Mouse (Mus musculus) small intestine, adult 2 months (tissue): ENCODE measurements at regions not wholly inside any gene's neighbourhood (a gene's known extent, or its start where the extent isn't known, plus 50 kb on each side); places are given as distances from the start of the nearest gene placed in this dataset.

Source experiments
- CTCF ChIP-seq: fragments of 200-500 bp; IDR thresholded peaks from 2 replicates; pipeline ENCODE4 v1.5.1; 2012; ENCODE audit warnings: low read depth, mild to moderate bottlenecking, control low read depth, inconsistent platforms, low read length, moderate library complexity, mixed read lengths; ENCODE audit not compliant: insufficient replicate concordance, insufficient read length; ENCODE audit errors: extremely low read depth
- POLR2A ChIP-seq: fragments of 200-500 bp; IDR thresholded peaks from 2 replicates; pipeline ENCODE4 v1.6.1; 2012; ENCODE audit warnings: low read depth, mild to moderate bottlenecking, control low read depth, inconsistent platforms, low read length, moderate library complexity

GRCm38 (mm10) chr8:12103296-12103695 lies 175.3 kb upstream of the A230072I06Rik start:
- TF ChIP-seq POLR2A (no peak), CTCF (no peak)
